Mouse (Mus musculus) T-cell, adult 2 months (primary cell): Measurements from ENCODE around the gene Agap1.

Source experiments
- DNase-seq: peaks from one replicate; pipeline ENCODE4 v3.0.0; 2022; ENCODE audit warnings: low spot score

Agap1 gene

GRCm38 (mm10) chr1:89667387-89667786 lies 212.8 kb downstream of the Agap1 start:
- DNase-seq = no peak

- no peak for DNase-seq
Measured at GRCm38 (mm10) chr1:89668635-89669034, 214.0 kb downstream of the Agap1 start.

GRCm38 (mm10) chr1:89671110-89671787 lies 216.6 kb downstream of the Agap1 start:
- no peak for DNase-seq

- DNase-seq = no peak
Measured at GRCm38 (mm10) chr1:89673071-89673470, 218.5 kb downstream of the Agap1 start.

- no peak for DNase-seq
Measured at GRCm38 (mm10) chr1:89673686-89674085, 219.1 kb downstream of the Agap1 start.

- DNase-seq = no peak
Measured at GRCm38 (mm10) chr1:89674681-89675080, 220.1 kb downstream of the Agap1 start.

- DNase-seq = no peak
Measured at GRCm38 (mm10) chr1:89676411-89676810, 221.8 kb downstream of the Agap1 start.

- DNase-seq = no peak
Measured at GRCm38 (mm10) chr1:89680673-89681072, 226.1 kb downstream of the Agap1 start.

- no peak for DNase-seq
Measured at GRCm38 (mm10) chr1:89688914-89689313, 234.3 kb downstream of the Agap1 start.

GRCm38 (mm10) chr1:89689544-89690212 lies 235.1 kb downstream of the Agap1 start:
- DNase-seq = no peak

GRCm38 (mm10) chr1:89691096-89691495 lies 236.5 kb downstream of the Agap1 start:
- DNase-seq = no peak

- no peak for DNase-seq
Measured at GRCm38 (mm10) chr1:89692420-89692819, 237.8 kb downstream of the Agap1 start.

- no peak for DNase-seq
Measured at GRCm38 (mm10) chr1:89694916-89695315, 240.3 kb downstream of the Agap1 start.

- no peak for DNase-seq
Measured at GRCm38 (mm10) chr1:89697241-89697640, 242.6 kb downstream of the Agap1 start.

GRCm38 (mm10) chr1:89700166-89700565 lies 245.6 kb downstream of the Agap1 start:
- DNase-seq = no peak

GRCm38 (mm10) chr1:89701162-89701730 lies 246.6 kb downstream of the Agap1 start:
- no peak for DNase-seq

GRCm38 (mm10) chr1:89703294-89703693 lies 248.7 kb downstream of the Agap1 start:
- no peak for DNase-seq

GRCm38 (mm10) chr1:89705670-89706069 lies 251.1 kb downstream of the Agap1 start:
- DNase-seq = no peak

GRCm38 (mm10) chr1:89706862-89707261 lies 252.3 kb downstream of the Agap1 start:
- no peak for DNase-seq

- no peak for DNase-seq
Measured at GRCm38 (mm10) chr1:89707756-89708480, 253.3 kb downstream of the Agap1 start.

- no peak for DNase-seq
Measured at GRCm38 (mm10) chr1:89709824-89710223, 255.2 kb downstream of the Agap1 start.

- no peak for DNase-seq
Measured at GRCm38 (mm10) chr1:89713681-89714080, 259.1 kb downstream of the Agap1 start.
